ENCODE assay signal across 1 mouse cellular context in genomic region chr15:82244805-82245161, GRCm38 (mm10).
TF ChIP-seq lines count a peak whose summit lies in the region.

No protein-coding gene starts in this region.

TF ChIP-seq in MEL, 35 proteins besides CTCF, POLR2A, EP300 and RAD21:
- TF ChIP-seq MAZ (IDR thresholded peaks at IDR 0.05; ENCODE audit: low read depth, low read length) (0 out of 2 replicates have a peak, but pooled peaks have one; percentile 28), TBP (IDR thresholded peaks at IDR 0.05; ENCODE audit: low read depth, low read length) (0 out of 2 replicates have a peak, but pooled peaks have one; percentile 12), HCFC1 (IDR thresholded peaks at IDR 0.05; ENCODE audit: low read depth, low read length) (0 out of 2 replicates have a peak, but pooled peaks have one; percentile 27)
